Mouse (Mus musculus) kidney, embryonic 14.5 days (tissue): ENCODE data around the gene Macrod2. TPM values are rescaled to one million over a fixed set of nuclear protein-coding genes. Genes with fewer than 3 reads are reported as not detected.

Experiments used
- ATAC-seq: fragments of 200-750 bp; cut with Nextera tagmentation; 2 replicates; pipeline ENCODE4 v1.8.0; 2017; ENCODE audit warnings: moderate number of reproducible peaks, mild to moderate bottlenecking, moderate TSS enrichment, moderate library complexity; ENCODE audit not compliant: low FRiP score, low TSS enrichment
- H3K27ac ChIP-seq: fragments of 300-500 bp; sonication (generic); 2 replicates; pipeline ENCODE4 v1.5.1; 2014; ENCODE audit warnings: low read depth, mild to moderate bottlenecking, low read length, moderate library complexity, mixed read lengths
- H3K27me3 ChIP-seq: fragments of 300-500 bp; sonication (generic); 2 replicates; pipeline ENCODE4 v1.6.1; 2014; ENCODE audit warnings: mild to moderate bottlenecking, low read length; ENCODE audit not compliant: control insufficient read depth, insufficient read depth
- H3K36me3 ChIP-seq: fragments of 300-500 bp; sonication (generic); 2 replicates; pipeline ENCODE4 v1.6.1; 2014; ENCODE audit warnings: low read length, mixed read lengths; ENCODE audit not compliant: control insufficient read depth, insufficient read depth
- H3K4me1 ChIP-seq: fragments of 300-500 bp; sonication (generic); 2 replicates; pipeline ENCODE4 v1.6.1; 2014; ENCODE audit warnings: low read length, mixed read lengths; ENCODE audit not compliant: control insufficient read depth, insufficient read depth
- H3K4me2 ChIP-seq: fragments of 300-500 bp; sonication (generic); replicated peaks from 2 replicates; pipeline ENCODE4 v1.6.1; 2014; ENCODE audit warnings: low read depth, mild to moderate bottlenecking, low read length
- H3K4me3 ChIP-seq: fragments of 300-500 bp; sonication (generic); 2 replicates; pipeline ENCODE4 v1.5.1; 2014; ENCODE audit warnings: mild to moderate bottlenecking, low read length
- H3K9ac ChIP-seq: fragments of 300-500 bp; sonication (generic); 2 replicates; pipeline ENCODE4 v1.6.1; 2014; ENCODE audit warnings: low read depth, mild to moderate bottlenecking, low read length, moderate library complexity
- H3K9me3 ChIP-seq: fragments of 300-500 bp; sonication (generic); 2 replicates; pipeline ENCODE4 v1.6.1; 2016; ENCODE audit warnings: low read length; ENCODE audit not compliant: control insufficient read depth
- WGBS: fragments of 180-500 bp; shearing (Covaris S2); extraction: QIAGEN DNeasy Blood & Tissue Kit; methylation state at CpG from one replicate; pipeline ENCODE4 v1.1.7; 2014; 5-methylcytosine and 5-hydroxymethylcytosine counted together
- polyA plus RNA-seq: library from polyadenylated mRNA; unstranded; fragments of >200 nt; fragmentation: Nextera tagmentation; extraction: Ambion mirVana; gene quantifications from 2 replicates; pipeline ENCODE4 v1.2.1, GENCODE M21; 2014

The Macrod2 gene
- polyA plus RNA-seq, 1 experiment from 2014 or later: 22.2 TPM

DNA sequence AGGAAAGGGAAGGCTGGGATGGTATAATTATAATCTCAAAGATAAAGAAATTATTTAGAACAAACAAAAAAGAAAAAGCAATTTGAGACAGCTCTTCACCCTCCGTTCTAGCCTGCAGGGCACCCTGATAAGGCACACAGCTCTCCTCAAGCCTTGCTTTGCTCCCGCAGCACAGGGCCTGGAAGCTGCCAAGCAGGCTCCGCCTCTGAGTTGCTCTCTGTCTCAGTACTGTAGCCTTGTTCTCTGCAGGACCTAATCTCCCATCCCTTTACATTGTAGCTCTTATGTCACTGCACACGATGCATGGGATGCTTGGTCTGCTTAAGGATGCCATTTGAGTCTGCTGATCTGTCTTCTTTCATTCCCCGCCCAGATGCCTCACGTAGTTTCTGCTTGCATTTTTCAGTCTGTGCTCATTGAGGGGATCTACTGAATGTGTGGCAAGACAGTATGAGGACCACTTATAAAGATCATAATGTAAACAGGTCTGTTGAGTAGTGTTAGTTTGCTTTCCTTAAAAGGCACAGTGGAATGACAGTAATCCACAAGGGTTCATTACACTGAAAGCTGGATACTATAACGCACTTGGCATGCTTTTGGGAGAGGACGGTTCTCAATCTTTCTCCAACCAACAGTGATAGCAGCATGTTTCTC, 380.5 kb downstream of the Macrod2 start:
- ATAC-seq: no peak
- Histone ChIP-seq H3K4me2 (no peak overlapping the region), H3K27ac (no peak overlapping the region), H3K9ac (no peak overlapping the region), H3K4me3 (no peak overlapping the region), H3K27me3 (no peaks in the 10 kb centered on the region), H3K9me3 (no peaks in the 10 kb centered on the region), H3K4me1 (no peaks in the 10 kb centered on the region), H3K36me3 (no peaks in the 10 kb centered on the region)
- WGBS: 76% methylated on average over 8 of the region's 8 CpGs

DNA sequence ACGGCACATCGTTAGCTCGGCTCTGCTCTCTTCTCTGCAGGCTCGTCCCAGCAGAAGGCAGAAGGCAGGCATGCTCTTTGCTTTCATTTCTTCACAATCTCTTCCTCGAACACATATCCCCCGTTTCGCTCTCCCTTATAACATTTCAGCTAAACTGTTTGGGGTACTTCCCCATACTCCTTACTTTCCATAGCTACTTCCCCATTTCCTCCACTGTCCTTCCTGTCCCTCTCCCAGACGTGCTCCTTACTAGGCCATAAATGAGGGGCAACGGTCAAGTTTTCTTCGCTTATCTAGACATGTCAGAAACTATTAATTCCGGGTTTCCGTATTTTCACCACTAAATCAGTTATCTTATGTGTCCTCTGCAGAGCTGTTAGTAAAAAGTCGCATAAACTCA, 383.1 kb downstream of the Macrod2 start:
- Histone ChIP-seq H3K9me3 (no peaks in the 10 kb centered on the region), H3K9ac (no peak overlapping the region), H3K4me1 (no peaks in the 10 kb centered on the region), H3K36me3 (no peaks in the 10 kb centered on the region), H3K27ac (no peak overlapping the region), H3K4me2 (no peak overlapping the region), H3K4me3 (no peak overlapping the region), H3K27me3 (no peaks in the 10 kb centered on the region)
- WGBS: 74% methylated on average over 13 of the region's 13 CpGs
- no peak for ATAC-seq

DNA sequence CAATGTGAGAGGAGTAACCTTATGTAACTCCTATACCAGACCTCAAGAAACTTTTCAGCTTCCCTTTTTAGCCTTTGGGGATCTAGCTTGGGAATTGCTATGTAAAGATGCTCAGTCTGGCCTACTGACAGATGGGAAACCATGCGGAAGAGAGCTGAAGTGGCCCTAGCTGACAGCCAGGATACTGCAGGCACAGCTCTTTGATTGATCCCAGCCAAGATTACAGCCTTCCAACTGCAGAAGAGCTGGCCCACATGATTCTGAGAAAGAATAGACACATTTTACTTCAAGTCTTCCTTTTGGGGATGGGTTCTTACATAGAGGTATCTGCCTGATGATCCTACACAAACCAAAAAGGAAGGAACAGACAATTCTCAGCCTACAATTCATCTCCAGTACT, 387.9 kb downstream of the Macrod2 start:
- no peak for ATAC-seq
- no peak overlapping the region for H3K4me3 ChIP-seq
- no peak overlapping the region for H3K27ac ChIP-seq
- H3K4me2 ChIP-seq: no peak overlapping the region
- H3K27me3 ChIP-seq: no peaks in the 10 kb centered on the region
- no peak overlapping the region for H3K9ac ChIP-seq
- WGBS: 59% methylated on average over 1 of the region's 1 CpGs
- no peaks in the 10 kb centered on the region for H3K4me1 ChIP-seq
- H3K36me3 ChIP-seq: no peaks in the 10 kb centered on the region
- no peaks in the 10 kb centered on the region for H3K9me3 ChIP-seq

DNA sequence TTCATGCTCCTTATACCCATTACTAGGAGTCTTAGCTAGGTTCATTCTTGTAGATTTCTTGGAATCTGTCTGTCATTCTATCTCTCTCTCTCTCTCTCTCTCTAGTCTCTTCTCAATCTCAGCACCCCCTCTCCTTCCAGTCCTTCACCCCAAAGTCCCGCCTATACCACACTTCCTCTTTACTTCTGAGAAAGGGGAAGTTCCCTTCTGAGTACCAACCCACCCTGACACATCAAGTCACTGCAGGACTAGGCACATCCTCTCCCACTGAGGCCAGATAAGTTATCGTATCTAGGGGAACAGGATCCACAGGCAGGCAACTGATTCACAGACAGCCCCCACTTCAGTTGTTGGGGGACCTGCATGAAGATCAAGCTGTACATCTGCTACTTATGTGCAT, 389.5 kb downstream of the Macrod2 start:
- Histone ChIP-seq H3K4me2 (no peak overlapping the region), H3K9ac (no peak overlapping the region), H3K36me3 (no peaks in the 10 kb centered on the region), H3K9me3 (no peaks in the 10 kb centered on the region), H3K27me3 (no peaks in the 10 kb centered on the region), H3K4me3 (no peak overlapping the region), H3K4me1 (no peaks in the 10 kb centered on the region), H3K27ac (no peak overlapping the region)
- 94% methylated on average over 2 of the region's 2 CpGs for WGBS
- ATAC-seq: no peak

DNA sequence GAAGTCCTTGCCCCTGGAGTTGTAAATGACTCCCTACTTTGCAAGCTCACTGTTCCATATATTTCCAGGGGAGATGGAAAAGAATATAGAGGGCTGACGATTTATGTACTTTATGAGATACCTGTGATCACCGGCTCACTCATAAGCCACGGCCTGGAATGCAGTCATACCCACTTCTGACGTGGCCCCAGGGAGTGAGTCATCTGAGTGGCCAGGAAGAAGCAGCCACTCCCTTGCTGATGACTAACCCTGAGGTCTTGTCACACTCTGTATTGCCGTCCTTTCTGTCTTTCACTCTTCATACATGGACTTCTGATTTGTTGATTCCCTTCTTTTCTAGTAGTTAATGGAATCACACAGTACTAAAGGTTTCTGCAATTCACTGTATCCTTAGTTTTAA, 395.3 kb downstream of the Macrod2 start:
- no peak for ATAC-seq
- Histone ChIP-seq H3K4me1 (no peaks in the 10 kb centered on the region), H3K36me3 (no peaks in the 10 kb centered on the region), H3K4me2 (no peak overlapping the region), H3K9ac (no peak overlapping the region), H3K9me3 (no peaks in the 10 kb centered on the region), H3K4me3 (no peak overlapping the region), H3K27me3 (no peaks in the 10 kb centered on the region), H3K27ac (no peak overlapping the region)
- 64% methylated on average over 5 of the region's 5 CpGs for WGBS

DNA sequence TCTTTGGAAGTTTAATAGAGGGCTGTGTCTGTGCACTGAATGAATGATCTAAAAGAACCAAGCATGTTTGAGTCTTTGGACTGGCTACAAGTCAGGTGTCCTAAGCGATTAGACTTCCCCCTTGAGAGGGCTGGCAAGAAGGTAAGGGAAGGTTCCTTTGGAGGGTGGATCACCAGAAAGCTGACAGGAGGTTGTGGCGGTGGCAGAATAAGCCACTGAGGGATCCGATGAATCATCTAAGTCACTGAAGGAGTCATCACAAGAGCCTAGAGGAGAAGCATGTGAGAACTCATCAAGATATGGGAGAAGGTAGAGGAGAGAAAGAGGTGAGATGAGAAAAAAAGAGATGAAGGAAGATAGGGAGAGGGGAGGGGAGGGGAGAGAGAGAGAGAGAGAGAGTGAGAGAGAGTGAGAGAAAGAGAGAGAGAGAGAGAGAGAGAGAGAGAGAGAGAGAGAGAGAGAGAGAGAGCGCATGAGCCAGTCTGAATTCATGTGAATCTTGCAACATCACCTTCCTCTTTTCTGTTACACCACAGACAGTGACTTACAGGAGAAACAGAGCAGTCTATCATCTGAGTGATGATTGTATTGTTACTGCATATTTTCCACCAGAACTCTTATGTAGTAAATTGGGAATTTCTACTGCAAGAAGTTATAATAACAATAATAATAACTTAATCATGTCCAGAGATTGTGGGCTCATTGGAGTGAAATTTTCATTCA, 398.9 kb downstream of the Macrod2 start:
- H3K36me3 ChIP-seq: no peaks in the 10 kb centered on the region
- no peak overlapping the region for H3K4me2 ChIP-seq
- H3K9ac ChIP-seq: no peak overlapping the region
- no peaks in the 10 kb centered on the region for H3K4me1 ChIP-seq
- no peaks in the 10 kb centered on the region for H3K9me3 ChIP-seq
- WGBS: 87% methylated on average over 4 of the region's 4 CpGs
- no peaks in the 10 kb centered on the region for H3K27me3 ChIP-seq
- ATAC-seq: no peak
- H3K4me3 ChIP-seq: no peak overlapping the region
- no peak overlapping the region for H3K27ac ChIP-seq

DNA sequence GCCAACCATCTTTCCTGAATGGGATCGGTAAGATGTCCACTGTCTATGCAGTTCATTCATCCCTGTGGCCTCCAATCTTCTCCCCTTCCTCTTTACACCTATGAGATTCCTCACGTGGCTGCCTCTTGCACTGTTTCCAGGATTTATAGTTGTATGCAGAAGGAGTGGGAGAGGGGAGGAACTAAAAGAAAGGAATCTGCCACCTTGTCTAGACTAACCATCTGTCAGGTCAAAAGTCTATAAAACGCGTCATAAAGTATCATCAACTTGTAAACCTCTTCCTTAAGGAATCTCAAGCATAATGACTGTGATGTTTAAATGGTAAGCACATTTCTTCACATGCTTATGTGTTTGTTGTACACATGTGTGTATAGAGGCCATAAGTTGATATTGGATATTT, 416.6 kb downstream of the Macrod2 start:
- Histone ChIP-seq H3K36me3 (no peaks in the 10 kb centered on the region), H3K9me3 (no peaks in the 10 kb centered on the region), H3K27ac (no peak overlapping the region), H3K4me1 (no peaks in the 10 kb centered on the region), H3K9ac (no peak overlapping the region), H3K4me3 (no peak overlapping the region), H3K27me3 (no peaks in the 10 kb centered on the region), H3K4me2 (no peak overlapping the region)
- peak; percentile 76; the same call in 1 of the 2 replicates for ATAC-seq
- 43% methylated on average over 4 of the region's 4 CpGs for WGBS

DNA sequence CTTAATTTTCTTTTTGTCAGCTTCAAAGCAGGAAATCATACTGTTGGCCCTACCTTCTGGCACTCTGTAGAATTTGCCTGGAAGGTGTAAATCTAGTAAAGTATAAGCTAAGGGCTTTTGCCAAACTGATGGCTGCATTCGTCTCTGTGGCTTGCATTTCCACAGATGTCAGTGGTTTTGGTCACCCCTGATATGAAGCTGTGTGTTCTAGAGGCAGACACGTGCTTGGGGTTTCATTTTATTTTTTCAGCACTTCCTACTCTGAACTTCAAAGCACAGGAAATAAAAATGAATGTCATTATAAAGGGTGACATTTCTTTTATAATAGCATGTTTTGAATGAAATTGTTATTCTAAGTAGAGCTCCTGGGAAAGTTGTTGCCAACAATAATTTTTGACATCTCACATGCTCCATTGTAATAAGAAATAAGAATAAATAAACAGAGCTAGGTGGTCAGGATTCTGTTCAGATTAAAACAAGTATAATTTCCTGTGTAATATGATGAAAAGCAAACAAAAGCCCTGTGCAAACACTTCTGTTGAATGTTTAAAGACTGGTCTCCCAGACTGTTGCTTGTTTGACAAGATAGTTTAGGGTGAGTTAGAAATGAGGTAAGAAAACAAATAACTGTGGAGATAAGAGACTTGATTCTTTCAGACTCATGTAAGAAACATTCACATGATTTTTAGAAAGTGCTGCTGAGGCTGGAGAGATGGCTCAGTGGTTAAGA, 424.4 kb downstream of the Macrod2 start:
- Histone ChIP-seq H3K36me3 (no peaks in the 10 kb centered on the region), H3K4me2 (no peak overlapping the region)
- 36% methylated on average over 2 of the region's 2 CpGs for WGBS

DNA sequence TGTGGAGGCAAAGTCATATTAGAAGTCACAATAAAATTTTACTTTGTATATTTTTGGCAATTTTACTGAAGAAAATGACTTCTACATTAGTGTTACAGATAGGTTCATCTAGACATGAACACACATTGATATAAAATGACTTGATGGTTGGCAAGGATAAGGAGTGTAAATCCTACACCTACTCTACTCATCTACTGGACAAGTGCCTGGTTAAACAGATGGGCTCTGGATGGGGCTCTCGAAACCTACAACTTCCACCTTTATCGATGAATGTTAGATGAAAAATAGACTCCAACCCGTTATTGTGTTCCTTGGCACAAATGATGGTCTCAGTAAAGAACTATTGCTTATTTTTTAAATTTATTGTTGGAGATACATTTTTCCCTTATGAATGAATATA, 427.3 kb downstream of the Macrod2 start:
- no peak overlapping the region for H3K4me2 ChIP-seq
- no peak for ATAC-seq
- no peaks in the 10 kb centered on the region for H3K9me3 ChIP-seq
- H3K36me3 ChIP-seq: no peaks in the 10 kb centered on the region
- no peak overlapping the region for H3K4me3 ChIP-seq
- 96% methylated on average over 3 of the region's 3 CpGs for WGBS
- H3K27me3 ChIP-seq: no peaks in the 10 kb centered on the region
- no peak overlapping the region for H3K27ac ChIP-seq
- H3K4me1 ChIP-seq: no peaks in the 10 kb centered on the region
- H3K9ac ChIP-seq: no peak overlapping the region

More for the DNA sequence above, 424.4 kb downstream of the Macrod2 start:
- no peak overlapping the region for H3K27ac ChIP-seq
- no peaks in the 10 kb centered on the region for H3K9me3 ChIP-seq
- no peak for ATAC-seq
- H3K27me3 ChIP-seq: no peaks in the 10 kb centered on the region
- H3K9ac ChIP-seq: no peak overlapping the region
- H3K4me3 ChIP-seq: no peak overlapping the region
- H3K4me1 ChIP-seq: no peaks in the 10 kb centered on the region
